Mouse (Mus musculus) CH12.LX (cell line): Measurements from ENCODE around the gene Gys2.

Experiments
- CHD1 ChIP-seq: IDR thresholded peaks from 2 replicates; pipeline ENCODE4 v1.6.1; 2012; ENCODE audit warnings: low read depth, low read length, improper control_type of control experiment, inconsistent platforms
- CTCF ChIP-seq, 2 experiments: IDR thresholded peaks in 1 of 2; conservative IDR thresholded peaks in 1 of 2; 2 replicates each; pipeline ENCODE4 v1.5.1; 2011 to 2012; ENCODE audit warnings: low read depth in 2 of 2, low read length in 2 of 2, improper control_type of control experiment in 1 of 2, inconsistent platforms in 1 of 2, mild to moderate bottlenecking in 1 of 2, moderate library complexity in 1 of 2
- ETS1 ChIP-seq: conservative IDR thresholded peaks from 2 replicates; pipeline ENCODE4 v1.6.1; 2012; ENCODE audit warnings: low read depth, mild to moderate bottlenecking, inconsistent platforms, low read length, improper control_type of control experiment, moderate library complexity
- JUND ChIP-seq: conservative IDR thresholded peaks from 2 replicates; pipeline ENCODE4 v1.6.1; 2011; ENCODE audit warnings: low read depth, low read length, improper control_type of control experiment
- MAFK ChIP-seq: IDR thresholded peaks from 2 replicates; pipeline ENCODE4 v1.6.1; 2011; ENCODE audit warnings: low read length, improper control_type of control experiment; ENCODE audit not compliant: insufficient replicate concordance
- MAX ChIP-seq: IDR thresholded peaks from 2 replicates; pipeline ENCODE4 v1.6.1; 2011; ENCODE audit warnings: low read length, improper control_type of control experiment
- MAZ ChIP-seq: IDR thresholded peaks from 2 replicates; pipeline ENCODE4 v1.6.1; 2012; ENCODE audit warnings: low read depth, mild to moderate bottlenecking, inconsistent platforms, low read length, improper control_type of control experiment, moderate library complexity
- NELFE ChIP-seq: IDR thresholded peaks from 2 replicates; pipeline ENCODE4 v1.6.1; 2011; ENCODE audit warnings: low read depth, low read length, improper control_type of control experiment
- POLR2A ChIP-seq: IDR thresholded peaks from 2 replicates; pipeline ENCODE4 v1.6.1; 2011; ENCODE audit warnings: low read depth, mild to moderate bottlenecking, improper control_type of control experiment, low read length
- RAD21 ChIP-seq: IDR thresholded peaks from 2 replicates; pipeline ENCODE4 v1.6.1; 2011; ENCODE audit warnings: low read depth, mild to moderate bottlenecking, low read length, improper control_type of control experiment, moderate library complexity
- TCF12 ChIP-seq: IDR thresholded peaks from 2 replicates; pipeline ENCODE4 v1.6.1; 2014; ENCODE audit warnings: low read depth, mild to moderate bottlenecking, inconsistent platforms, low read length, improper control_type of control experiment
- ZMIZ1 ChIP-seq: IDR thresholded peaks from 2 replicates; pipeline ENCODE4 v1.6.1; 2012; ENCODE audit warnings: low read depth, mild to moderate bottlenecking, inconsistent platforms, low read length, improper control_type of control experiment

GRCm38 (mm10) chr6:142472801-142473203 is at the start of gene Gys2:
- TF ChIP-seq MAZ (no peak), CTCF (conservative IDR thresholded peaks at IDR 0.05 in 1 of 2, IDR thresholded peaks at IDR 0.05 in 1 of 2; ENCODE audit: low read depth in 2 of 2, low read length in 2 of 2) (no peak), ZMIZ1 (no peak), JUND (no peak), POLR2A (no peak), MAX (no peak), NELFE (no peak), TCF12 (no peak), CHD1 (no peak), MAFK (no peak), ETS1 (no peak), RAD21 (no peak)
